Mouse (Mus musculus) thymus, postnatal 10 days (tissue): ENCODE measurements at regions not wholly inside any gene's neighbourhood (a gene's known extent, or its start where the extent isn't known, plus 50 kb on each side); places are given as distances from the start of the nearest gene placed in this dataset.

Experiments used
- DNase-seq, 2 experiments: peaks; one replicate each; pipeline ENCODE4 v3.0.0; 2021; ENCODE audit warnings: low spot score in 2 of 2

GRCm38 (mm10) chr15:61411821-61412220 is 489.0 kb upstream of the A1bg start:
- DNase-seq = no peak

DNA sequence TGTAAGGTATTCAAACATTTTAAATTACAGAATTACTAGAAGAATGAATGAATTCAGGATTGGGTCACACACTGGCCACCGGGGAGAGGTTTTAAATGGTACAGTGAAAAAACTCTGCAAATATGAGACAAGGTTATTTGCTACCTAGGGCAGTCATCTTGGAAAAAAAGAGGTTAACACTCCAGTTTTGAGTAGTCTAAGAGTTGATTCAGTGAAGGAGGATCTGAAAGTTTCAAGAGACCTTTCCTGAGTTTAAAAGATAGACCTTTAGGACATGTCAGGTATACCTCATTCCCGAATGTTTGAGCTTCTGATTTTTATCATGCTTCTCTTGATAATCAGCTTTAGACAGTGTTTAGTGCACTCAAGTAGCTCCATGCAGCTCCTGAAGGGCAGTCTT is 488.0 kb upstream of the A1bg start:
- no peak for DNase-seq

- no peak for DNase-seq
Observed at GRCm38 (mm10) chr15:61408621-61409020, 485.8 kb upstream of the A1bg start.

DNA sequence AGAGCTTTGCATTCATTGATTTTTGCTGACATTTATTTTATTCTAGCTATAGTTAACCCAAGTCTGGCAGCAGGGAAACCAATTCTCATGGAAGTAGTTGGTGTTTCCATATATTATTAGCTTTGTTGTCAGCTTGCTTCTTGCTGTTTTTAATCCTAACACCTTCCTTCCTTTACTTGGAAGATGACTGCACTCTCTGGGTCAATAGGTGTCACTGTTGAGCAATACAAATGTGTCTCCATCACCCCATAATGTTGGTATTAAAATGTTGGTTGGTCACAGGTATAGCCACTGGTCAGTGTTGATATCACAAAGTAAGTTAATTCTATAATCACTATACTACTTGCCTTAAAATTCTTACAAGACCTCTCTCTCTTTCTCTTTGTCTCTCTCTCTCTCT is 477.9 kb upstream of the A1bg start:
- DNase-seq = peak in 1 of 2 experiments; percentile 32

DNA sequence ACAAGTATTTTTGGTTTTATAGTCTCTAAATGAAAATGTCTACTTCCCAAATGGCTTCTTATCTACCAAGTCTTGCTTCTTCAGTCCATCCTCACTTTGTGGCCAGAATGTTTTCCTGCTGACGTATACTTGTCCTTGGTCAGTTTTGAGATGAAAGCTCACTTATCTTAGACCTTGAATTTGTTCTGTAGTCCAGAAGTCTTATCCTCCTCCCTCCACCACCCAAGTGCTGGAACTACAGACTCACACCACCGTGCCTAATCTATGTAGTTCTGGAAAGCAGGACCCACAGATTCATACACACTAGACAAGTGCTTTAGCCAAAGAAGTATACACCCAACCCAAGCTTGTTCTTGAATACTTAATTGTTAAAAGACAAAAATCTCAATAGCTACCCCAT is 477.2 kb upstream of the A1bg start:
- no peak for DNase-seq

GRCm38 (mm10) chr15:61398829-61399228 is 476.0 kb upstream of the A1bg start:
- DNase-seq = no peak

DNA sequence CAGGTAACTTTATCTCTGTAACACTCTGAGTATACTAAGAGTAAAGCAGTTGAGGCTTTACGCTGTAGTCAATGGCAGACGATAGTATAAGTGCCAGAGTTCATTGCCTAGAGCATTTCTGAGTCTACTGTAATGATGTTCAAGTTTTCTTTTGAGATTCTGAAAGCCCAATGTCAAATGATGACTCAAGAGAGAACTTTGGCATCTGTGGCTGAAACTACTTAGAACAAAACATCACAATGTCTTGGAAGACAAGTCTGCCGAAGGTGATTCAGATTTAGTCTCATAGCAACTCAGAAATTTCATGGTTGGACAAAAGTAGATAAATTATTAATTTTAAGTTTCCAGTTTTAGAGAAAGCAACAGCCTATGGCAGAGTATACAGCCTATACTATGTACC is 474.2 kb upstream of the A1bg start:
- no peak for DNase-seq

DNA sequence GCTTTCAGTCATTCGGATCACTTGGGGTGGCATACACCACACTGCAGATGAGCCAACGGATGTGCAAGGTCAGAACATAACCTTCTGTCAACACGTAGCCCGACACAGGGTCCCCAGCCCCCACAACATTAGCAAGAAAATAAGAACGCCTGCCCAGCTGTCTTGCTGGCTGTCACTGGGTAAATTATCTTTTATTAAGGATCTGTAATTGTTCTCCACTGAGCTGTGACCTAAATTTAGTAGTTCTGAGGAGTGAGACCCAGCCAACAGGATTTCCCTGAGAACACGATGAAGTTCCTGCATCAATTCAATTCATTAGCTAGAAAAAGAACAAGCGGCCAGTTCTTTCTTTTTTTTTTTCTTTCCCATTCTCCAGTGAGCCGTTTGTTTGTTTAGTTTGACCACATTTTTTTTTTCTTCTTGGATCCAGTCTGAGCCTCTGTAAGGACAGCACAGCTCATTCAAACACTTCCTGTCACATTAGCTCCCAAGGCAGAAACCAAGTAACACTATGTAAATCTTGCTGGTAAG is 472.5 kb upstream of the A1bg start:
- no peak for DNase-seq

- no peak for DNase-seq
Observed at GRCm38 (mm10) chr15:61380666-61381065, 457.9 kb upstream of the A1bg start.

DNA sequence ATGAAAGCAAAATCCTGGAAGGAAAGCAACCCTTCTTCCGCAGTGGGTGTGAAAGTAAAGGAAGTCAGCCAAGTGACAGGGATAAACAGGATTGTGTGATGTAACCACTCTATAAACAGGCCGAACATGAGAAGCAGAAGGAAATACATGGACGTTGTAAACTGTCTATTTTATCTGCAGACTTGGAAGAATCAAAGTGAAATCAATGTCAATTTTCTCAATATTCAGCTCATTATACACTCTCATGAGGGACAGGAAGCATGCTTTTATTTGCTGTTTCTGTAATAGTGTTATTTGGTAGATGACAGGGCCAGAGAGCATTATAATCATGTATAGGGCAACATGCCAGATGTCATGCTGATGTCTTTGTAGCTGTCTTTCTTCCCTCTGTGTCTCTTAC is 443.5 kb upstream of the A1bg start:
- no peak for DNase-seq

GRCm38 (mm10) chr15:61365511-61365910 is 442.7 kb upstream of the A1bg start:
- no peak for DNase-seq

DNA sequence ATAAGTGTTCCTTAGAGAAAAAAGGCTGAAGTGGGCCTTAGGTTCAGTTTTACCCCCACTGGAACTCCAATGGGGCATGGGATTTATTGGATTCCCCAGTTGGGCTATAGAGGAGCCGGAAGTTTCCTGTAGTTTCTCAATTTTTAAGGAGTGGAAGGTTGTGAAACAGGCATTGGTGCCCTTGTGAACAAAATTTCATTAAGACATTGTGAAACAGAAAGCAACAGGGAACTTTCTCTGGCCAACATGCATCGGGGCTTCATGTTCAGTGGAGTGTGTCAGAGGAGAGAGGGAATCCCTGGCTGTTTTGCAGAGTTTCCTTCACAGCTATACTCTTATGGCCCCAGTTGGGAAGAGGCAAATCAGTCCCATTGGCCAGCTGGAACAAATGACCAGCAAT is 441.6 kb upstream of the A1bg start:
- no peak for DNase-seq

GRCm38 (mm10) chr15:61361254-61361653 is 438.4 kb upstream of the A1bg start:
- DNase-seq = no peak

DNA sequence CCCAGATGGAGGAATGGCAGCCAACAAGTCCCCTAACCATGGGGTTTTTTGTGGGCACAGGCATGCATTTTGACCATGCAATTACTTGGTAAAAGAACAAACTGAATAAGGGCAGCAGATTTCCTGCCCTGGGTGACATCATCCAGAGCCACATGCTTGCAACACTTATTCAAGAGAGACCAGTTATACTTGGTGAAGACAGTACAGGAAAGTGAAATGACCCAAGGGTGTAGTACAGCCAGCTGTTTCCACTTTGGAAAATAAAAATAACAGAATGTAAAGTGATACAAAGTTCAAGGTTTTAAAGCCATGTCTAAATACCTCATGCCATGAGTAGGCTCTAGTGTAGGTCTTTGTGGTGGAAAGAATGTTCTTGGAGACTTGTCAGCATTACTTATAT is 432.5 kb upstream of the A1bg start:
- no peak for DNase-seq

GRCm38 (mm10) chr15:61351729-61352342 is 429.0 kb upstream of the A1bg start:
- peak in 1 of 2 experiments; percentile 5 for DNase-seq

DNA sequence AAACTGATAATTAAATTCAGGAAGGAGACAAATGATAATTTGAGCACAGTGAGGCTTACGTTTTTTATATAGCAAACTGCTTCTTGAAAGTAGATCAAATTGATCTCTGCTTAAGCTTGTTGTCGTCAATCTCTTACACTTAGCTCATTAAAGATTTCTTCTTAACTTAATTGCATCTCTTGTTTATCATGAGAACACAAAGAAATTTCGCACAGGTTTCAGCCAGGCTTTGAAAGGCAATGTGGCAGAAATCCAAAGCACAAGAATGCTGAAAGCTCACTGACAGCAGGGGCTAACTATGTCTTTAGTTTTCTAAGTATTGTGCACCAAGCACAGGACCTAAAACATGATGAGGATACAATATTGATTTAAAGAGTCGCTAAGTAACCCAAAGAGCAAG is 422.3 kb upstream of the A1bg start:
- no peak for DNase-seq

DNA sequence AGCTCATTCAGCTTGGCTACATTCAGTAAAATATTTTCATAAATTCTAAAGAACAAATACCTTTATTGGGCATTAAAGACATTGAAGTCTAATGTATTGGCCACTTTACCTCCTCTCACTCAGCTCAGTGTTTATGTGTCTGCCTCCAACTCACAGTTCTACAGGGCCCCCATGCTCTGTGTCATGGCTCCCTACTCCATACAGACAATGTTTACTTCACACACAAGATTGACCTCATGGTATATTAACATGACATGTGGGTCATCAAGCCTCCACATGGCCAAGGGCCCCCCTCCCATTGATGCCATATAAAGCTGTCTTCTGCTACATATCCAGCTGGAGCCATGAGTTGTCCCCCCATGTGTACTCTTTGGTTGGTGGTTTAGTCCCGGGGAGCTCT is 419.8 kb upstream of the A1bg start:
- no peak for DNase-seq

DNA sequence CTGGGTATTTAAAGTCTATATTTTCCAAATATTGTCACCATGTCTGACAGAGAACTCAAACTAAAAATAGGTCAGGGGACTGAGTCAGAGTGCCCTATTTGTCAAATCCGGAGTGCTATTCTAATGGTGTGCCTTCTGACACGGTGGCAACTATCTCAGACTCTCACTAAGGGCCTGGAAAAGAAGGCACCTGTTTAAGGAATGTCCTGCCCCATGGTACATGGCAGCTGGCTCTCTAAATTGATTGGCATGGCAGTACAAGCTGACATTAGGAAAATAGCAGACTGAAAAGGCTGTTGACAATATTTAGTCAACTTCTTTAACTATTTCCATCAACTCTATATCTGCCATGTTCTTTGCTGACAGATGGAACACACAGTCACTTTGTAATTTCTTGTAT is 405.1 kb upstream of the A1bg start:
- DNase-seq = no peak

DNA sequence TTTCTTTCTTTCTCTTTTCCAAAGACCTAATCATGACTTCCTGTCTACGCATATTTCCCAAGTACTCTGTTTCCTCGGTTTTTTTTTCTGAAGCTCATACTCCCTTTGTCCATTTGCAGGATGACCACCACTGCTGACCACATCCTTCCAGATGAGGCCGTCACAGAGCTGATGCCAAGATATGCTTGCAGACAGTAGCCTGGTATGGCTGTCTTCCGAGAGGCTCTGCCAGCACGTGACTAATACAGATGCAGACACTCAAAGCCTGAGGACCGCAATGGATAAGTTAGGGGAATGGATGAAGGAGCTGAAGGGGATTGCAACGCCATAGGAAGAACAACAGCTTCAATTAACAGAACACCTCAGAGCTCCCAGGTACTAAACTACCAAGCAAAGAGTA is 399.4 kb upstream of the A1bg start:
- DNase-seq = no peak

DNA sequence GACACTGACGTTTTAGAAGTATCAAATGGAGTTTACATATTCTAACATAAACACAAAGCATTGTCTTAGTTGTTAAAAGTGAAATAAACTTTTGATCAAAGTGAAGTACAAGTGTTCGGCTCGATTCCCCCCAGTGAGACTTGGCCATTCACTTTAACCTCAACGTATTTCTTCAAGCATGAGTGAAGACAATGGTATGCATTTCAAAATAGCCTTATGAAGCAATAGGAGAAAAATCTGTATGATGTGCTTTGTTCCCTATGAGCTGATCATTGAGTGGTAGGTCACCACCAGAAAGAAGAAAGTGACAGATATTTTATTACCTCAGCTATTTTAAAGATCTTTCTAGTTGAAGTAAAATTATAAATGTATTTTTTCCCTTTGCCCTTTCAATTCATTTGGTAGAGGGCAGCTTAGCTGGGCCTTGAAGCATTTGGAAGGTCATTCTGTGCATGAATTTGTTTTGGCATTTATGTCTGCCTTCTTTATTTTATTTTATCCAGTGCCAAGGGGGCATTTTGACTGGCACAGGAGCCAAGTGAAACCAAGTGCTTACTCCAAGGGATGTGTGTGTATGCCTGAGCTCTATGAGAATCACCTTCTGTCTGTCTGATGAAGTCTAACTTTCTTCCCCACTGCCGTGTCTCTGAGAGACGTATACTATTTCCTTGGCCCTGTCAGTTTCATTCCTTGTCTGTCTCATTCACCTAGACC is 386.8 kb upstream of the A1bg start:
- DNase-seq = no peak

GRCm38 (mm10) chr15:61308936-61309335 is 386.1 kb upstream of the A1bg start:
- no peak for DNase-seq

GRCm38 (mm10) chr15:61304546-61304945 is 381.7 kb upstream of the A1bg start:
- no peak for DNase-seq

GRCm38 (mm10) chr15:61299796-61300195 is 377.0 kb upstream of the A1bg start:
- no peak for DNase-seq
